Mouse (Mus musculus): ENCODE measurements around the gene Pdcd1lg2.

GRCm38 (mm10) chr19:29393333-29393732 is 17.4 kb upstream of the Pdcd1lg2 start:
- no peak for TF ChIP-seq ZNF384 (IDR thresholded peaks at IDR 0.05; ENCODE audit: low read depth, low read length)
- TF ChIP-seq ZC3H11A (IDR thresholded peaks at IDR 0.05; ENCODE audit: borderline replicate concordance, low read depth, low read length): no peak
- no peak for TF ChIP-seq HCFC1 (IDR thresholded peaks at IDR 0.05; ENCODE audit: borderline replicate concordance, insufficient read depth, low read length)

Data from ES-E14 (cell line).